9 mouse cellular contexts compared by ENCODE assay signal in the genomic region with DNA sequence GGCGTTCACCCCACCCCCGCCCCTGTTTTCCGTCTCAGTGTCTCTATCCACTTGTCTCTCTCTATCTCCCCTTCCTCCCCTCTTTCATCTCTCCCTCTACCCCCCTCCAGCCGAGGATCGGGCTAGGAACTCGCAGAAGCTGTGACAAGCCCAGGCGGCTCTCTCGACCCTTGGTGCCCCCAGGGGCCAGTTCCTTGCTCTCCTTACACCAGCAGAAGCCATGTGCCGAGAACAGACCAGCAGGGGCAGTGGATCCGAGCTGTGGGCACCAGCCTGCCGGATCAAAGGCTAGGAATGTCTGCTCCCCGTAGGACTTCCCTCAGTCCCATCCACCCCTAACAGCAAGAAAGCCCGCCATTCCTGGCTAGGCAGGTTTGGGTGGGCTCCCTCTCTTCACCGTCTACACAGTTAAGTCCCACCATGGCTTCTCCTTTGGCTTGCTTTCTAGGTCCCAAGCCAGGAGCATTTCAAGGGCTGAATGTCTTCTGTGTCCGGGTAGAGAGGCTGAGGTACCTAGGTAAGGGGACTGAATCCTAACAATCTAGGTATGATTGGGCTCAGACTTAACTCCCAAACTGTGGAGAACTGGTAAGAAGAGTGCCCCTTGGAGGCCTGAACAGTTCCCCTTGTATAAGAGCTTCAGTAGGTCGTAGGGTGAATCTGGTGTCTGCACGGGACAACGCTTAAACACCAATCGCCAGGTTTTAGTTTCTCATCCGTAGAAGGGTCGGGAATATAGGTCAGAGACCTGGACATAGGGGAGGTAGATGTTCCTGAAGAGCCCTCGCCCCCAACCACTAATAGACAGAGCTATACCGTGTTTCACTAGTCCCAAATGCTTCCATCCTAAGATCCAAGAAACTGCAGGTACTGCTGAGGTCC. TPM values are rescaled to one million over a fixed set of nuclear protein-coding genes. Genes with fewer than 3 reads are reported as not detected.
A peak's percentile ranks its signal among the peaks of the same experiment; 100 is the strongest.
DNase-seq lines count a peak whose midpoint lies in the region; ATAC-seq and TF ChIP-seq lines count a peak whose summit lies in the region.
"Had no signal": no experiment of that assay in that cellular context is flagged by ENCODE, and none has a peak within 500 bp of the region (broad histone marks: within the 10 kb centered on the region; RNA-seq: fewer than 3 reads in every experiment).

No protein-coding gene starts in this region.

- peak; percentile 21 for DNase-seq in CD4-positive helper T cell, adult 2 months (ENCODE audit: low read depth, low spot score)
- DNase-seq in liver, postnatal 0 days, result no peak
- no peak for DNase-seq in adrenal gland, postnatal 25 days
- no peak for DNase-seq in cerebellum, postnatal 25 days
- DNase-seq in layer of hippocampus, postnatal 36 days, result no peak
- DNase-seq: right cerebral cortex, postnatal 14 days had no signal

- 2% methylated on average over 23 of the region's 23 CpGs for WGBS in forebrain, embryonic 16.5 days
- 2% methylated on average over 23 of the region's 23 CpGs for WGBS in liver, postnatal 0 days (ENCODE audit: insufficient replicate concordance)

- no peaks in the 10 kb centered on the region for H3K9me3 ChIP-seq in ES-Bruce4 (replicated peaks; ENCODE audit: control insufficient read depth, insufficient read depth, low read length, poor library complexity, severe bottlenecking)
- H3K9me3 ChIP-seq in forebrain, embryonic 16.5 days (ENCODE audit: control insufficient read depth, low read length), result no peaks in the 10 kb centered on the region
- no peaks in the 10 kb centered on the region for H3K9me3 ChIP-seq in liver, postnatal 0 days (ENCODE audit: low read length)

- no peak for TF ChIP-seq EP300 in ES-Bruce4 (IDR thresholded peaks at IDR 0.05; ENCODE audit: insufficient read depth, low read depth, low read length)
- TF ChIP-seq EP300 in liver, postnatal 0 days (IDR thresholded peaks at IDR 0.05; ENCODE audit: low read depth), result no peak

- peaks cover 32% of the 10 kb centered on the region for H3K27me3 ChIP-seq in ES-Bruce4 (ENCODE audit: control insufficient read depth, insufficient read depth, low read length, poor library complexity, severe bottlenecking)
- peaks cover 75% of the 10 kb centered on the region for H3K27me3 ChIP-seq in forebrain, embryonic 16.5 days (replicated peaks; ENCODE audit: control insufficient read depth, insufficient read depth, low read length)
- peaks cover 80% of the 10 kb centered on the region for H3K27me3 ChIP-seq in liver, postnatal 0 days (ENCODE audit: insufficient read depth, low read length)

- H3K36me3 ChIP-seq in ES-Bruce4 (ENCODE audit: control insufficient read depth, insufficient read depth, low read length, poor library complexity, severe bottlenecking), result no peaks in the 10 kb centered on the region
- no peaks in the 10 kb centered on the region for H3K36me3 ChIP-seq in forebrain, embryonic 16.5 days (ENCODE audit: control insufficient read depth, insufficient read depth)
- H3K36me3 ChIP-seq in liver, postnatal 0 days (replicated peaks; ENCODE audit: insufficient read depth, low read length), result no peaks in the 10 kb centered on the region

- H3K9ac ChIP-seq in ES-Bruce4 (ENCODE audit: low read depth, poor library complexity, severe bottlenecking), result peak overlapping the region; percentile 11; the same call in 1 of the 2 replicates
- no peak overlapping the region for H3K9ac ChIP-seq in forebrain, embryonic 16.5 days (replicated peaks; ENCODE audit: low read depth, low read length)
- H3K9ac ChIP-seq in liver, postnatal 0 days (replicated peaks), result no peak overlapping the region

- no peak for TF ChIP-seq POLR2A in ES-Bruce4 (IDR thresholded peaks at IDR 0.05; ENCODE audit: insufficient read depth, low read length)

- H3K27ac ChIP-seq in ES-Bruce4 (ENCODE audit: insufficient read depth, low read length), result no peak overlapping the region
- H3K27ac ChIP-seq in forebrain, embryonic 16.5 days (ENCODE audit: low read length), result no peak overlapping the region
- no peak overlapping the region for H3K27ac ChIP-seq in liver, postnatal 0 days (ENCODE audit: low read depth)

- no peak for ATAC-seq in forebrain, embryonic 16.5 days
- ATAC-seq in liver, postnatal 0 days, result no peak

- H3K4me2 ChIP-seq in forebrain, embryonic 16.5 days (ENCODE audit: low read length), result peak overlapping the region; percentile 61
- no peak overlapping the region; the same call in 1 of the 2 replicates for H3K4me2 ChIP-seq in liver, postnatal 0 days (ENCODE audit: low read depth, low read length)

- H3K4me3 ChIP-seq in ES-Bruce4 (ENCODE audit: low read depth, low read length), result peak overlapping the region; percentile 51
- H3K4me3 ChIP-seq in forebrain, embryonic 16.5 days (replicated peaks; ENCODE audit: low read length), result peak overlapping the region; percentile 40
- H3K4me3 ChIP-seq in liver, postnatal 0 days (ENCODE audit: low read depth, low read length), result peak overlapping the region; percentile 15; the same call in 1 of the 2 replicates

- H3K4me1 ChIP-seq in ES-Bruce4 (ENCODE audit: control insufficient read depth, insufficient read depth, low read length), result peaks cover 2% of the 10 kb centered on the region
- peaks cover 22% of the 10 kb centered on the region for H3K4me1 ChIP-seq in forebrain, embryonic 16.5 days (replicated peaks; ENCODE audit: control insufficient read depth, insufficient read depth, low read length)
- H3K4me1 ChIP-seq in liver, postnatal 0 days (ENCODE audit: insufficient read depth), result peaks cover 5% of the 10 kb centered on the region; the same call in 1 of the 2 replicates

- TF ChIP-seq CTCF in ES-Bruce4 (IDR thresholded peaks at IDR 0.05; ENCODE audit: low read depth, low read length), result no peak
- TF ChIP-seq CTCF in liver, postnatal 0 days (IDR thresholded peaks at IDR 0.05; ENCODE audit: low read depth), result no peak

RNA-seq across cellular contexts. Expression of a gene that starts 1.2 kb away (rescaled TPM):
- polyA plus RNA-seq in ES-Bruce4 (2011; ENCODE audit: insufficient read depth, insufficient read length, low read depth, missing spikeins), result 10.4 and 13.6 TPM in 2 replicates
- 2.1 and 2.9 TPM in 2 replicates for polyA plus RNA-seq in forebrain, embryonic 16.5 days (2015; fragmentation: Nextera tagmentation; extraction: Ambion mirVana)
- not detected in 2 replicates for polyA plus RNA-seq in liver, postnatal 0 days (2015; fragmentation: Nextera tagmentation; extraction: Ambion mirVana)
- total RNA-seq in adrenal gland, postnatal 25 days (2021), result 0.15 TPM in 1 of 2 replicates, not detected in the other
- total RNA-seq in layer of hippocampus, postnatal 36 days (2021), result 1 to 10 TPM; 1.5 to 1.8 TPM
- polyA plus RNA-seq: liver, embryonic 16.5 days had no signal

RNA-seq across cellular contexts. Expression of a gene that starts 23.1 kb away (rescaled TPM):
- polyA plus RNA-seq in ES-Bruce4 (2011; ENCODE audit: insufficient read depth, insufficient read length, low read depth, missing spikeins), result 0.22 TPM in 1 of 2 replicates, not detected in the other
- 0.16 TPM in 1 of 2 replicates, not detected in the other for polyA plus RNA-seq in forebrain, embryonic 16.5 days (2015; fragmentation: Nextera tagmentation; extraction: Ambion mirVana)
- polyA plus RNA-seq in liver, postnatal 0 days (2015; fragmentation: Nextera tagmentation; extraction: Ambion mirVana), result 0.08 and 0.20 TPM in 2 replicates
- total RNA-seq in adrenal gland, postnatal 25 days (2021), result 0.12 TPM in 1 of 2 replicates, not detected in the other
- under 1 TPM; 0.38 to 0.57 TPM for total RNA-seq in layer of hippocampus, postnatal 36 days (2021)
